8 mouse cellular contexts compared by ENCODE assay signal in genomic region chr12:33057231-33058048, GRCm38 (mm10). TPM values are rescaled to one million over a fixed set of nuclear protein-coding genes. Genes with fewer than 3 reads are reported as not detected.
DNase-seq lines count a peak whose midpoint lies in the region; ATAC-seq and TF ChIP-seq lines count a peak whose summit lies in the region.

No protein-coding gene starts in this region.

- peak overlapping the region; percentile 52 for H3K4me2 ChIP-seq in forebrain, embryonic 13.5 days
- peak overlapping the region; percentile 44 for H3K4me2 ChIP-seq in hindbrain, embryonic 13.5 days
- H3K4me2 ChIP-seq in limb, embryonic 14.5 days (replicated peaks; ENCODE audit: low read depth, low read length, severe bottlenecking), result peak overlapping the region; percentile 45
- H3K4me2 ChIP-seq in midbrain, embryonic 14.5 days (ENCODE audit: low read length), result peak overlapping the region; percentile 46

- no peak overlapping the region for H3K27ac ChIP-seq in brown adipose tissue, adult 24 weeks (replicated peaks; ENCODE audit: low read depth, low read length)
- 0 out of 2 replicates have a peak overlapping the region, but pooled peaks have one; percentile 22 for H3K27ac ChIP-seq in forebrain, embryonic 13.5 days
- H3K27ac ChIP-seq in hindbrain, embryonic 13.5 days, result peak overlapping the region; percentile 79
- H3K27ac ChIP-seq in limb, embryonic 14.5 days (replicated peaks; ENCODE audit: low read depth, low read length), result no peak overlapping the region
- H3K27ac ChIP-seq in midbrain, embryonic 14.5 days (replicated peaks; ENCODE audit: low read depth, low read length), result peak overlapping the region; percentile 74

- peak overlapping the region; percentile 32; the same call in 1 of the 2 replicates for H3K4me3 ChIP-seq in brown adipose tissue, adult 24 weeks (ENCODE audit: insufficient read depth, low read depth, low read length)
- peak overlapping the region; percentile 19 for H3K4me3 ChIP-seq in forebrain, embryonic 13.5 days
- H3K4me3 ChIP-seq in hindbrain, embryonic 13.5 days, result 0 out of 2 replicates have a peak overlapping the region, but pooled peaks have one; percentile 8
- peak overlapping the region; percentile 22 for H3K4me3 ChIP-seq in limb, embryonic 14.5 days (replicated peaks; ENCODE audit: low read length)
- 0 out of 2 replicates have a peak overlapping the region, but pooled peaks have one; percentile 10 for H3K4me3 ChIP-seq in midbrain, embryonic 14.5 days (replicated peaks; ENCODE audit: low read depth, low read length)

- no peaks in the 10 kb centered on the region for H3K9me3 ChIP-seq in forebrain, embryonic 13.5 days (replicated peaks)
- no peaks in the 10 kb centered on the region; the same call in 1 of the 2 replicates for H3K9me3 ChIP-seq in hindbrain, embryonic 13.5 days
- no peaks in the 10 kb centered on the region for H3K9me3 ChIP-seq in limb, embryonic 14.5 days (ENCODE audit: control insufficient read depth, low read length)
- H3K9me3 ChIP-seq in midbrain, embryonic 14.5 days (ENCODE audit: control insufficient read depth, low read length), result no peaks in the 10 kb centered on the region

- WGBS in forebrain, embryonic 13.5 days, result 11% methylated on average over 19 of the region's 19 CpGs
- 8% methylated on average over 19 of the region's 19 CpGs for WGBS in hindbrain, embryonic 13.5 days
- WGBS in limb, embryonic 14.5 days, result 11% methylated on average over 19 of the region's 19 CpGs
- WGBS in midbrain, embryonic 14.5 days, result 9% methylated on average over 19 of the region's 19 CpGs

- ATAC-seq in forebrain, embryonic 13.5 days, result peak; percentile 85
- peak; percentile 85 for ATAC-seq in hindbrain, embryonic 13.5 days (ENCODE audit: low FRiP score)
- peak; percentile 76; the same call in 1 of the 2 replicates for ATAC-seq in limb, embryonic 14.5 days (ENCODE audit: low FRiP score, low read depth)
- peak; percentile 90 for ATAC-seq in midbrain, embryonic 14.5 days (ENCODE audit: low FRiP score, low TSS enrichment)

- H3K4me1 ChIP-seq in brown adipose tissue, adult 24 weeks (ENCODE audit: control insufficient read depth, insufficient read depth, insufficient read length, low read length), result peaks cover 2% of the 10 kb centered on the region; the same call in 1 of the 2 replicates
- peaks cover 35% of the 10 kb centered on the region for H3K4me1 ChIP-seq in forebrain, embryonic 13.5 days
- H3K4me1 ChIP-seq in hindbrain, embryonic 13.5 days (replicated peaks), result peaks cover 40% of the 10 kb centered on the region
- H3K4me1 ChIP-seq in limb, embryonic 14.5 days (ENCODE audit: control insufficient read depth, insufficient read depth, low read length), result peaks cover 23% of the 10 kb centered on the region
- H3K4me1 ChIP-seq in midbrain, embryonic 14.5 days (ENCODE audit: control insufficient read depth, insufficient read depth, low read length), result peaks cover 24% of the 10 kb centered on the region

- intact Hi-C loops in heart, postnatal 25 days (cut with DNase I), result no loop called here

- DNase-seq in heart, adult 11 months, result peak; percentile 95
- DNase-seq in heart, postnatal 25 days (ENCODE audit: low spot score), result no peak
- DNase-seq in limb, embryonic 14.5 days (ENCODE audit: low spot score), result peak; percentile 42
- peak; percentile 80 for DNase-seq in midbrain, embryonic 14.5 days
- no peak for DNase-seq in c-Kit-positive CD71-positive TER-119-positive erythroid progenitor cells, embryonic 14.5 days (ENCODE audit: low spot score)

- H3K36me3 ChIP-seq in forebrain, embryonic 13.5 days (ENCODE audit: poor library complexity, severe bottlenecking), result no peaks in the 10 kb centered on the region
- no peaks in the 10 kb centered on the region for H3K36me3 ChIP-seq in hindbrain, embryonic 13.5 days
- no peaks in the 10 kb centered on the region for H3K36me3 ChIP-seq in limb, embryonic 14.5 days (ENCODE audit: control insufficient read depth, insufficient read depth, low read length)
- H3K36me3 ChIP-seq in midbrain, embryonic 14.5 days (ENCODE audit: control insufficient read depth, insufficient read depth, low read length), result no peaks in the 10 kb centered on the region

- H3K27me3 ChIP-seq in forebrain, embryonic 13.5 days, result peaks cover 29% of the 10 kb centered on the region
- peaks cover 2% of the 10 kb centered on the region; the same call in 1 of the 2 replicates for H3K27me3 ChIP-seq in hindbrain, embryonic 13.5 days
- H3K27me3 ChIP-seq in limb, embryonic 14.5 days (ENCODE audit: control insufficient read depth, insufficient read depth, low read length), result no peaks in the 10 kb centered on the region
- no peaks in the 10 kb centered on the region; the same call in 1 of the 2 replicates for H3K27me3 ChIP-seq in midbrain, embryonic 14.5 days (ENCODE audit: control insufficient read depth, insufficient read depth, low read length)

- peak overlapping the region; percentile 56; the same call in 1 of the 2 replicates for H3K9ac ChIP-seq in forebrain, embryonic 13.5 days
- peak overlapping the region; percentile 51 for H3K9ac ChIP-seq in hindbrain, embryonic 13.5 days
- H3K9ac ChIP-seq in limb, embryonic 14.5 days (ENCODE audit: low read depth, low read length, severe bottlenecking), result peak overlapping the region; percentile 37; the same call in 1 of the 2 replicates
- peak overlapping the region; percentile 40 for H3K9ac ChIP-seq in midbrain, embryonic 14.5 days (replicated peaks; ENCODE audit: low read length)

- TF ChIP-seq POLR2A in limb, embryonic 14.5 days (IDR thresholded peaks at IDR 0.05; ENCODE audit: borderline replicate concordance, extremely low read depth, insufficient read depth, insufficient read length), result no peak

RNA-seq across cellular contexts. Expression of gene Cdhr3, which starts 35.2 kb away (rescaled TPM):
- total RNA-seq in heart, postnatal 25 days (2021), result under 1 TPM; 0.67 to 0.73 TPM
- not detected in 2 replicates for polyA plus RNA-seq in brown adipose tissue, adult 24 weeks (2012; ENCODE audit: insufficient read depth, insufficient read length, missing spikeins)
- polyA plus RNA-seq in forebrain, embryonic 13.5 days (2015; fragmentation: Nextera tagmentation; extraction: Ambion mirVana), result 0.13 and 0.39 TPM in 2 replicates
- polyA plus RNA-seq in hindbrain, embryonic 13.5 days (2015; fragmentation: Nextera tagmentation; extraction: Ambion mirVana), result 0.25 and 0.26 TPM in 2 replicates
- polyA plus RNA-seq in limb, embryonic 14.5 days (2012; rRNA removed), result 1.0 and 1.5 TPM in 2 replicates
- polyA plus RNA-seq in limb, embryonic 14.5 days (2014; fragmentation: Nextera tagmentation; extraction: Ambion mirVana), result 0.32 and 0.43 TPM in 2 replicates
- 0.08 and 0.28 TPM in 2 replicates for polyA plus RNA-seq in midbrain, embryonic 14.5 days (2014; fragmentation: Nextera tagmentation; extraction: Ambion mirVana)

Comparison
In these comparisons a context has a peak if more than half of its experiments do, and no peak if none do; other contexts are left out.
1. DNase-seq: peak in heart, adult 11 months (single experiment), limb, embryonic 14.5 days (single experiment) and midbrain, embryonic 14.5 days (single experiment); none in heart, postnatal 25 days (single experiment) and c-Kit-positive CD71-positive TER-119-positive erythroid progenitor cells, embryonic 14.5 days (single experiment).
2. H3K27ac ChIP-seq: peak in forebrain, embryonic 13.5 days (single experiment), hindbrain, embryonic 13.5 days (single experiment) and midbrain, embryonic 14.5 days (single experiment); none in brown adipose tissue, adult 24 weeks (single experiment) and limb, embryonic 14.5 days (single experiment).
3. Peak in every context shown above with its lines, with median percentiles within 50 percentile points of each other: H3K4me3 ChIP-seq, ATAC-seq, H3K4me2 ChIP-seq and H3K9ac ChIP-seq.